Mouse (Mus musculus) testis, adult 2 months (tissue): Measurements from ENCODE around the gene Caskin1. TPM values are rescaled to one million over a fixed set of nuclear protein-coding genes. Genes with fewer than 3 reads are reported as not detected.
"Not testable (repeated sequence)": the region's sequence is repeated elsewhere in the genome, so short reads cannot be mapped to it uniquely, and the experiment has no call there.

Source experiments
- H3K27ac ChIP-seq: fragments of 200-500 bp; 2 replicates; pipeline ENCODE4 v1.5.1; 2012; ENCODE audit warnings: low read depth, low read length; ENCODE audit not compliant: control insufficient read depth, insufficient read depth
- H3K27me3 ChIP-seq: fragments of 200-500 bp; 2 replicates; pipeline ENCODE4 v1.6.1; 2012; ENCODE audit warnings: mild to moderate bottlenecking, low read length, moderate library complexity; ENCODE audit not compliant: control insufficient read depth, insufficient read depth
- H3K36me3 ChIP-seq: fragments of 200-500 bp; 2 replicates; pipeline ENCODE4 v1.6.1; 2012; ENCODE audit warnings: mild to moderate bottlenecking, low read length; ENCODE audit not compliant: control insufficient read depth, insufficient read depth
- H3K4me1 ChIP-seq: fragments of 200-500 bp; 2 replicates; pipeline ENCODE4 v1.6.1; 2012; ENCODE audit warnings: low read length; ENCODE audit not compliant: control insufficient read depth, insufficient read depth
- H3K4me3 ChIP-seq: fragments of 200-500 bp; 2 replicates; pipeline ENCODE4 v1.5.1; 2012; ENCODE audit warnings: low read depth, mild to moderate bottlenecking, low read length, moderate library complexity, mixed read lengths; ENCODE audit not compliant: control insufficient read depth
- CTCF ChIP-seq: fragments of 200-500 bp; IDR thresholded peaks from 2 replicates; pipeline ENCODE4 v1.5.1; 2012; ENCODE audit warnings: low read depth, mild to moderate bottlenecking, inconsistent platforms, low read length, moderate library complexity; ENCODE audit not compliant: control insufficient read depth, insufficient read depth, insufficient replicate concordance
- POLR2A ChIP-seq: fragments of 200-500 bp; IDR thresholded peaks from 2 replicates; pipeline ENCODE4 v1.6.1; 2012; ENCODE audit warnings: low read depth, mild to moderate bottlenecking, inconsistent platforms, low read length, moderate library complexity; ENCODE audit not compliant: control insufficient read depth
- polyA plus RNA-seq: library from polyadenylated mRNA; depleted of rRNA; stranded (reverse); fragments of >200 nt; gene quantifications from 2 replicates; pipeline ENCODE4 v1.2.3, GENCODE M21; 2012

Gene Caskin1
- polyA plus RNA-seq, 1 experiment, result 23.9 TPM

DNA sequence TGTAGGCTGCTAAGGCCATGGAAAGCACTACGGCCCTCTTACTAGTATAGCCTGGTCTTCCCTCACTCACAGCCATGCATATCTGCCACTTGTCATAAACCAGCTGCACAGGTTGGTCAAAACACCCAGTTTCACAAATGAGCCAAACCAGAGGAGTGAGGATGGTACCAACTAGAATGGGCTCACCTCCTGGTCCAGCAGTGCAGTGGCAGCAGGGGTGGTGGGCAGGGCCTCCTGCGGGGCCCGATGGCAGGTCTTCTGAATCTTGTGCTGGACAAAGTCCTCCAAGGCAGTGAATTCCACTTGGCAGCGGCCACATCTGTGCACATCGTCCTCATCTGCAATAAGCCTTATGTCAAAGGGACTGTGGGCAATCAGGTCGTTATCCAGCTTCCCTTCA lies 37.2 kb upstream of the Caskin1 start:
- Histone ChIP-seq H3K27ac (no peak overlapping the region), H3K36me3 (peaks cover 6% of the 10 kb centered on the region), H3K4me1 (peaks cover 3% of the 10 kb centered on the region; the same call in 1 of the 2 replicates), H3K4me3 (no peak overlapping the region), H3K27me3 (no peaks in the 10 kb centered on the region)
- TF ChIP-seq POLR2A (no peak), CTCF (no peak)

DNA sequence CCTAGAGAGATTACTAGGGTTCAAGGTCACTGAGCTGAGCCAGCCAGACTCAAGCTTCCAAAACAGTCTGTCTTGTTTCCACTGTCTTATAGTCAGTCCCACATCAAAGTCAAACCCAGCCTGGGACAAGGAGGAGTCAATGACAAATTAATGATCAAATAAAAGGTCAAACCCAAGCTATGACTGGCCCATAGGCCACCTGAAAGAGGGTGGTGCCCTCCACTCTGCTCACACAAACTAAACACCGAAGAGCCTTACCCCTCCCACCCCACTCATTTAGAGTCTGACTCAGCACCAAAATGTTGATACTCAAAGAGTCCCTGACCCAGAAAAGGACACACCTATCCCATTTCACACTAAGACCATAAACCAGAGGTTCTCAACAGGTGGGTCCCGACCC lies 35.0 kb upstream of the Caskin1 start:
- peaks cover 4% of the 10 kb centered on the region for H3K36me3 ChIP-seq
- H3K4me1 ChIP-seq, result peaks cover 3% of the 10 kb centered on the region; the same call in 1 of the 2 replicates
- H3K4me3 ChIP-seq, result no peak overlapping the region
- no peaks in the 10 kb centered on the region for H3K27me3 ChIP-seq
- no peak for TF ChIP-seq CTCF
- no peak for TF ChIP-seq POLR2A
- H3K27ac ChIP-seq, result no peak overlapping the region

DNA sequence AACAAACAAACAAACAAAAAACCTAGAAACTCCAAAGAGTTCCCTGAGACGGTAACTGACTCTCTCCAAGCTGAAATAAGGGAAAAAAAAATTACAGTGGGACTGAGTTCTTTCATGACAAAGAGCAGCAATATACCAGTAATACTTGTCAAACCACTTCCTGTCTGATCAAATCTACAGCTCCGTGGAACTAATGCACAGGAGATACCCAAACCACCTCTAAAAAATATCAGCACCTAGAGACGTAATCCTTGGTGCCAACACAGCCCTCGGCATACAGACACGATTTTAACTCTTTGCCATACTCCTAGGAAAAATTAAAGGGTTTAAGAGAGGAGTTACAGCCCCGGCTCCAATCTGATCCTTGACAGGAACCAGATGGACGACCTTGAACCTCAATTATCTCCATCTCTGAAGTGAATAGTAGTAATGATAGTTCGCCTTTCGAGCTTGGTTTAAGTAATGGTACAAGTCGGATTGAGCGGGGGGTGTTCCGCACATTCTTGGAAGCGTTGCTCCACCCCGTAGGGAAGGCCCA lies 34.1 kb upstream of the Caskin1 start:
- Histone ChIP-seq H3K27ac (peak overlapping the region; percentile 94), H3K4me1 (peaks cover 3% of the 10 kb centered on the region; the same call in 1 of the 2 replicates), H3K36me3 (peaks cover 2% of the 10 kb centered on the region), H3K4me3 (peak overlapping the region; percentile 92), H3K27me3 (no peaks in the 10 kb centered on the region)
- TF ChIP-seq CTCF (no peak), POLR2A (no peak)

DNA sequence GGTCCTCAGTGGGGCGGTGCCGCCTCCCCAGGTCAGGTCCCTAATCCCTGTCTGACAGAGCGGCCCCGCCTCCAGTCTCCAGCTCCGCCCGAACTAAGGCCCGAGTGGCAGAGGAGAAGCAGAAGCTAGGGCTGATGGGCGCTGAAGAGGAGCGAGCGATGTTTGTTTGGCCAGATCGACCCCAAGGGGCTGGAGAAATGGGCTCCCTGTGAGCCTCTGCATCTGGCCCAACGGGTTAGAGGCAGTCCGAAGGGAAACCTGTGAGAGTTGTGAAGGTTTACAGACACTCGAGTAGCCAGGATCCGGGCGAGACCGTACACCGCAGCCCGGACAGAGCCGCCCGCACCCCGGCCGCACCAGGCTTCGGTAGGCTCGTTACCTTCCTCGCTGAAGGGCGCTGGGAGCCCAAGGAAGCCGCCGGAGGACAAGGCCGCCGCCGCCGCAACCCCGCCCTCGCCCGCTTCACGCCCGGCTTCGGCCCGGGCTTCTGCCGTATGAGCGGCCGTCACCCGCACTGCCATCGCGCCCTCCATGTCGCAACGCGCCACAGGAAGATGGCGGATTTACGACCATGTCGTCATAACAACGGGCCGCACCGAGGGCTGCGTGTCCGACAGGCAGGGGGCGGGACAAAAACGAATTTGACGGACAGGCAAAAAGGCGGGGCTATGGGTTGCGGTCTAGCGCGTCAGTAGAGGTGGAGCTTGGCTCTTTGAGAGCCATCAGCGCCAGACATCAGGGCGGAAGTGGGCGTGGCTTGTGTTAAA lies 33.5 kb upstream of the Caskin1 start:
- peak; percentile 88 for TF ChIP-seq POLR2A
- TF ChIP-seq CTCF, result peak; percentile 17; the same call in 1 of the 2 replicates
- H3K36me3 ChIP-seq, result peaks cover 2% of the 10 kb centered on the region

DNA sequence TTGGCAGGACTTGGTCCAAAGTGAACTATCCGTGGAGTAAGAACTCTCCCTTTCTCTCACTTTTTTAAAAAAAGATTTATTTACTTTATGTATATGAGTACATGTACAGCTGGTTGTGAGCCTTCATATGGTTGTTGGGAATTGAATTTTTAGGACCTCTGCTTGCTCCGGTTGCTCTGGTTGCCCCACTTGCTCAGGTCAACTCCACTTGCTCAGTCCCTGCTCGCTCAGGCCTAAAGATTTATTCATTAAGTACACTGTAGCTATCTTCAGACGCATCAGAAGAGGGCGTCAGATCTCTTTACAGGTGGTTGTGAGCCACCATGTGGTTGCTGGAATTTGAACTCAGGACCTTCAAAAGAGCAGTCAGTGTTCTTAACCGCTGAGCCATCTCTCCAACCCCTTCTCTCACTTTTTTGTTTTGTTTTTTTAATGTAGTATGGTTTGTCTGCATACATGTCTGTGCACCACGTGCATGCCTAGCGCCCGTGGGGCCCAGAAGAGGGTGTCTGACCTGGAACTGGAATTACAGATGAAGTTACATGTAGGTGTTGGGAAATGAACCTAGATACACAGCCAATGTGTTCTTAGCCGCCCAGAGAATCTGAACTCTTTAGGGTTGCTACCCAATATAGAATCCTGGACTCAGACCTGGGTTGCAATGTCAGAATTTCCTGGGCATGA lies 32.7 kb upstream of the Caskin1 start:
- H3K27me3 ChIP-seq, H3K36me3 ChIP-seq, H3K4me1 ChIP-seq, H3K27ac ChIP-seq: not testable (repeated sequence)
- peak overlapping the region; percentile 92 for H3K4me3 ChIP-seq

More for the DNA sequence above, 33.5 kb upstream of the Caskin1 start:
- Histone ChIP-seq H3K4me1 (peaks cover 3% of the 10 kb centered on the region; the same call in 1 of the 2 replicates), H3K27ac (peak overlapping the region; percentile 94), H3K4me3 (peak overlapping the region; percentile 92), H3K27me3 (no peaks in the 10 kb centered on the region)

DNA sequence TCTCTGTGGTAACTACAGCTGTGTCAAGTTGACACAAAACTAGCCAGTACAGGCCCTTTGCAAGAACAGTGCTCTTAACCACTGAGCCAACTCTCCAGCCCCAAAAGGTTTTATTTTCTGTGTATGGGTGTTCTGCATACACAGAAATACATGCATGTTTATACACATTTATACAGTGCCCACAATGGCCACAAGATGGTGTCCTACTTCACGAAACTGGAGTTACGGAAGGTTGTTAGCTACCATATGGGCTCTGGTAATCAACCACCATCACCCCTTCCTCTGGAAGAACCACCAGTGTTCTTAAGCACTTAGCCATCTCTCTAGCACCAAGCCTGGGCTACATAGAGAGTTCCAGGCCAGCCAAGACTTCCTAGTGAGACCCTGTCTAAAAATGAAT lies 26.8 kb upstream of the Caskin1 start:
- no peak for TF ChIP-seq CTCF
- TF ChIP-seq POLR2A, result no peak
- Histone ChIP-seq H3K27ac (no peak overlapping the region), H3K27me3 (no peaks in the 10 kb centered on the region), H3K4me3 (no peak overlapping the region), H3K4me1 (no peaks in the 10 kb centered on the region), H3K36me3 (no peaks in the 10 kb centered on the region)

DNA sequence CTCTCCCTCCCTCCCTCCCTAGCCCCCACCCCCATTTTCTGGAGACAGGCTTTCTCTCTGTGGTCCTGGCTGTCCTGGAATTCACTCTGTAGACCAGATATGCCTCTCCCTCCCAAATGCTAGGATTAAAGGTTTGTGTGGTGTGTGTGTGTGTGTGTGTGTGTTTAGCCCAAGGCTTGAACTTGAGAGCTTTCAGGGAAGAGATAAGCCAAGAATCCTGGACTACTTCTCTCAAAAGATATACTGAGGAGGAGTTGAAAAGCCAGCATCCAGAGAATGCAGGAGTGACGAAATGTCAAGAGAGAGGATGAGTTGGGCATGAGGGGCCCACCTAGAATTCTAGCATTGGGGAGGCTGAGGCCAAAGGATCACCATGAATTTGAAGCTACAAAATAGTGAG lies 25.5 kb upstream of the Caskin1 start:
- Histone ChIP-seq H3K4me1 (no peaks in the 10 kb centered on the region), H3K27ac (no peak overlapping the region), H3K4me3 (no peak overlapping the region), H3K36me3 (no peaks in the 10 kb centered on the region), H3K27me3 (no peaks in the 10 kb centered on the region)
- no peak for TF ChIP-seq POLR2A
- TF ChIP-seq CTCF, result no peak
